Mouse (Mus musculus): ENCODE data around the gene Frmd4a. TPM values are rescaled to one million over a fixed set of nuclear protein-coding genes. Genes with fewer than 3 reads are reported as not detected.
A peak's percentile ranks its signal among the peaks of the same experiment; 100 is the strongest.

Frmd4a gene
- total and polyA plus RNA-seq, 2 experiments from 2014 or later: 11.9 to 44.1 TPM

GRCm38 (mm10) chr2:4466084-4466483, 448.6 kb downstream of the Frmd4a start:
- no peak overlapping the region for H3K27ac ChIP-seq (ENCODE audit: low read depth)
- DNase-seq (ENCODE audit: low spot score) (no peak), ATAC-seq (ENCODE audit: insufficient read depth, low read depth) (no peak)
- H3K27me3 ChIP-seq (ENCODE audit: control insufficient read depth, insufficient read depth, low read length): no peaks in the 10 kb centered on the region
- H3K9me3 ChIP-seq (replicated peaks; ENCODE audit: control insufficient read depth, low read length): no peaks in the 10 kb centered on the region
- no peak overlapping the region for H3K9ac ChIP-seq (replicated peaks; ENCODE audit: low read depth, low read length)
- no peak overlapping the region for H3K4me3 ChIP-seq (ENCODE audit: low read depth, low read length)
- TF ChIP-seq EP300 (IDR thresholded peaks at IDR 0.05; ENCODE audit: low read depth) (no peak), CTCF (IDR thresholded peaks at IDR 0.05; ENCODE audit: low read depth) (no peak)
- H3K36me3 ChIP-seq (replicated peaks; ENCODE audit: control insufficient read depth, insufficient read depth, low read length): 0 out of 2 replicates have a peak, but pooled peaks cover 3% of the 10 kb centered on the region
- peaks cover 11% of the 10 kb centered on the region; the same call in 1 of the 2 replicates for H3K4me1 ChIP-seq (ENCODE audit: control insufficient read depth, insufficient read depth)
- H3K4me2 ChIP-seq (ENCODE audit: low read depth, low read length): no peak overlapping the region
- 38% methylated on average over 3 of the region's 3 CpGs for WGBS

GRCm38 (mm10) chr2:4467314-4467713, 449.8 kb downstream of the Frmd4a start:
- Histone ChIP-seq H3K27ac (ENCODE audit: low read depth) (no peak overlapping the region), H3K9ac (replicated peaks; ENCODE audit: low read depth, low read length) (no peak overlapping the region), H3K27me3 (ENCODE audit: control insufficient read depth, insufficient read depth, low read length) (no peaks in the 10 kb centered on the region), H3K4me3 (ENCODE audit: low read depth, low read length) (no peak overlapping the region), H3K4me1 (ENCODE audit: control insufficient read depth, insufficient read depth) (peaks cover 6% of the 10 kb centered on the region; the same call in 1 of the 2 replicates), H3K36me3 (replicated peaks; ENCODE audit: control insufficient read depth, insufficient read depth, low read length) (0 out of 2 replicates have a peak, but pooled peaks cover 3% of the 10 kb centered on the region), H3K9me3 (replicated peaks; ENCODE audit: control insufficient read depth, low read length) (no peaks in the 10 kb centered on the region), H3K4me2 (ENCODE audit: low read depth, low read length) (no peak overlapping the region)
- no peak for ATAC-seq (ENCODE audit: insufficient read depth, low read depth)
- 64% methylated on average over 7 of the region's 7 CpGs for WGBS
- TF ChIP-seq EP300 (IDR thresholded peaks at IDR 0.05; ENCODE audit: low read depth): no peak
- no peak for TF ChIP-seq CTCF (IDR thresholded peaks at IDR 0.05; ENCODE audit: low read depth)
- no peak for DNase-seq (ENCODE audit: low spot score)

GRCm38 (mm10) chr2:4472760-4473480, 455.4 kb downstream of the Frmd4a start:
- Histone ChIP-seq H3K27ac (ENCODE audit: low read depth) (peak overlapping the region; percentile 5; the same call in 1 of the 2 replicates), H3K9ac (replicated peaks; ENCODE audit: low read depth, low read length) (no peak overlapping the region), H3K36me3 (replicated peaks; ENCODE audit: control insufficient read depth, insufficient read depth, low read length) (0 out of 2 replicates have a peak, but pooled peaks cover 3% of the 10 kb centered on the region), H3K4me2 (ENCODE audit: low read depth, low read length) (no peak overlapping the region), H3K4me1 (ENCODE audit: control insufficient read depth, insufficient read depth) (peaks cover 27% of the 10 kb centered on the region), H3K27me3 (ENCODE audit: control insufficient read depth, insufficient read depth, low read length) (no peaks in the 10 kb centered on the region), H3K9me3 (replicated peaks; ENCODE audit: control insufficient read depth, low read length) (no peaks in the 10 kb centered on the region), H3K4me3 (ENCODE audit: low read depth, low read length) (no peak overlapping the region)
- 58% methylated on average over 7 of the region's 7 CpGs for WGBS
- TF ChIP-seq EP300 (IDR thresholded peaks at IDR 0.05; ENCODE audit: low read depth) (no peak), CTCF (IDR thresholded peaks at IDR 0.05; ENCODE audit: low read depth) (no peak)
- peak; percentile 44; the same call in 1 of the 2 replicates for ATAC-seq (ENCODE audit: insufficient read depth, low read depth)
- DNase-seq (ENCODE audit: low spot score): no peak

- WGBS: 58% methylated on average over 7 of the region's 8 CpGs
- 0 out of 2 replicates have a peak, but pooled peaks cover 3% of the 10 kb centered on the region for H3K36me3 ChIP-seq (replicated peaks; ENCODE audit: control insufficient read depth, insufficient read depth, low read length)
- no peak overlapping the region for H3K9ac ChIP-seq (replicated peaks; ENCODE audit: low read depth, low read length)
- TF ChIP-seq EP300 (IDR thresholded peaks at IDR 0.05; ENCODE audit: low read depth): no peak
- no peak for TF ChIP-seq CTCF (IDR thresholded peaks at IDR 0.05; ENCODE audit: low read depth)
- H3K27me3 ChIP-seq (ENCODE audit: control insufficient read depth, insufficient read depth, low read length): no peaks in the 10 kb centered on the region
- H3K27ac ChIP-seq (ENCODE audit: low read depth): peak overlapping the region; percentile 76
- peaks cover 27% of the 10 kb centered on the region for H3K4me1 ChIP-seq (ENCODE audit: control insufficient read depth, insufficient read depth)
- DNase-seq (ENCODE audit: low spot score): no peak
- ATAC-seq (ENCODE audit: insufficient read depth, low read depth): peak; percentile 22; the same call in 1 of the 2 replicates
- H3K4me2 ChIP-seq (ENCODE audit: low read depth, low read length): no peak overlapping the region
- H3K9me3 ChIP-seq (replicated peaks; ENCODE audit: control insufficient read depth, low read length): no peaks in the 10 kb centered on the region
- H3K4me3 ChIP-seq (ENCODE audit: low read depth, low read length): no peak overlapping the region
Measured at GRCm38 (mm10) chr2:4473866-4474538, 456.5 kb downstream of the Frmd4a start.

- Histone ChIP-seq H3K9me3 (replicated peaks; ENCODE audit: control insufficient read depth, low read length) (no peaks in the 10 kb centered on the region), H3K4me3 (ENCODE audit: low read depth, low read length) (no peak overlapping the region), H3K27me3 (ENCODE audit: control insufficient read depth, insufficient read depth, low read length) (no peaks in the 10 kb centered on the region), H3K36me3 (replicated peaks; ENCODE audit: control insufficient read depth, insufficient read depth, low read length) (no peaks in the 10 kb centered on the region), H3K4me2 (ENCODE audit: low read depth, low read length) (no peak overlapping the region), H3K9ac (replicated peaks; ENCODE audit: low read depth, low read length) (no peak overlapping the region), H3K27ac (ENCODE audit: low read depth) (peak overlapping the region; percentile 76), H3K4me1 (ENCODE audit: control insufficient read depth, insufficient read depth) (peaks cover 27% of the 10 kb centered on the region)
- no peak for TF ChIP-seq EP300 (IDR thresholded peaks at IDR 0.05; ENCODE audit: low read depth)
- peak; percentile 43 for TF ChIP-seq CTCF (IDR thresholded peaks at IDR 0.05; ENCODE audit: low read depth)
- ATAC-seq (ENCODE audit: insufficient read depth, low read depth) (peak; percentile 75), DNase-seq (ENCODE audit: low spot score) (peak; percentile 68)
Measured at GRCm38 (mm10) chr2:4474539-4474937, 457.0 kb downstream of the Frmd4a start.

Data from heart, postnatal 0 days (tissue).